Mouse (Mus musculus) midbrain, embryonic 11.5 days (tissue): Measurements from ENCODE around the gene Dcdc2a. TPM values are rescaled to one million over a fixed set of nuclear protein-coding genes. Genes with fewer than 3 reads are reported as not detected.

Experiments
- ATAC-seq: fragments of 200-750 bp; cut with Nextera tagmentation; 2 replicates; pipeline ENCODE4 v1.8.0; 2017; ENCODE audit warnings: moderate TSS enrichment, moderate library complexity; ENCODE audit not compliant: low FRiP score
- DNase-seq: peaks from one replicate; pipeline ENCODE4 v3.0.0; 2015; ENCODE audit warnings: low spot score; ENCODE audit errors: missing footprints
- H3K27ac ChIP-seq: fragments of 300-500 bp; sonication (generic); 2 replicates; pipeline ENCODE4 v1.5.1; 2014; ENCODE audit warnings: low read depth, low read length
- H3K27me3 ChIP-seq: fragments of 300-500 bp; sonication (generic); 2 replicates; pipeline ENCODE4 v1.6.1; 2014; ENCODE audit warnings: mild to moderate bottlenecking, low read length, moderate library complexity, mixed read lengths; ENCODE audit not compliant: control insufficient read depth, insufficient read depth
- H3K36me3 ChIP-seq: fragments of 300-500 bp; sonication (generic); 2 replicates; pipeline ENCODE4 v1.6.1; 2014; ENCODE audit warnings: mild to moderate bottlenecking, low read length, moderate library complexity, mixed read lengths; ENCODE audit not compliant: control insufficient read depth, insufficient read depth
- H3K4me1 ChIP-seq: fragments of 300-500 bp; sonication (generic); 2 replicates; pipeline ENCODE4 v1.6.1; 2014; ENCODE audit warnings: low read length; ENCODE audit not compliant: control insufficient read depth, insufficient read depth
- H3K4me2 ChIP-seq: fragments of 300-500 bp; sonication (generic); 2 replicates; pipeline ENCODE4 v1.6.1; 2014; ENCODE audit warnings: mild to moderate bottlenecking, moderate library complexity
- H3K4me3 ChIP-seq: fragments of 300-500 bp; sonication (generic); 2 replicates; pipeline ENCODE4 v1.5.1; 2014; ENCODE audit warnings: low read depth, low read length
- H3K9ac ChIP-seq: fragments of 300-500 bp; sonication (generic); 2 replicates; pipeline ENCODE4 v1.6.1; 2014; ENCODE audit warnings: low read length
- H3K9me3 ChIP-seq: fragments of 300-500 bp; sonication (generic); 2 replicates; pipeline ENCODE4 v1.6.1; 2016; ENCODE audit warnings: low read length; ENCODE audit not compliant: control insufficient read depth
- WGBS: fragments of 180-500 bp; shearing (Covaris S2); extraction: QIAGEN DNeasy Blood & Tissue Kit; methylation state at CpG from one replicate; pipeline ENCODE4 v1.1.7; 2014; 5-methylcytosine and 5-hydroxymethylcytosine counted together
- polyA plus RNA-seq: library from polyadenylated mRNA; unstranded; fragments of >200 nt; fragmentation: Nextera tagmentation; extraction: Ambion mirVana; gene quantifications from 2 replicates; pipeline ENCODE4 v1.2.1, GENCODE M21; 2014

The Dcdc2a gene
- polyA plus RNA-seq, 1 experiment from 2014 or later = 1.8 TPM

DNA sequence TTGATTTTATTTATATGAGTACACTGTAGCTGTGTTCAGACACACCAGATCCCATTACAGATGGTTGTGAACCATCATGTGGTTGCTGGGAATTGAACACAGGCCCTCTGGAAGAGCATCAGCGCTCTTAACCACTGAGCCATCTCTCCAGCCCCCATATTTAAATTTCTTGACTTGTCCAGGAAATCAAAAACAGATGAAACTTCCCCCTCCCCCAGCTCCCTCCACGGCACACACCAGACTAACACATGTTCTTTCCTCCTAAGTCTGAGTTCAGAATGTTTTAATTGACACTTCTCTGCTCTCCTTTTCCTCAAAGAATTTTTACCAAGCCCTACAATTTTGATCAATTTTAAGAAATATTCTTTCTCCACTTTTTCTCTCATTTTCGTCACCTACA is 113.1 kb downstream of the Dcdc2a start:
- WGBS = 84% methylated on average over 3 of the region's 3 CpGs
- no peak overlapping the region for H3K9ac ChIP-seq
- H3K36me3 ChIP-seq = no peaks in the 10 kb centered on the region
- H3K27ac ChIP-seq = no peak overlapping the region
- no peaks in the 10 kb centered on the region for H3K27me3 ChIP-seq
- ATAC-seq (no peak), DNase-seq (no peak)
- no peak overlapping the region for H3K4me3 ChIP-seq
- no peak overlapping the region for H3K4me2 ChIP-seq
- H3K4me1 ChIP-seq = peaks cover 3% of the 10 kb centered on the region; the same call in 1 of the 2 replicates
- H3K9me3 ChIP-seq = no peaks in the 10 kb centered on the region

DNA sequence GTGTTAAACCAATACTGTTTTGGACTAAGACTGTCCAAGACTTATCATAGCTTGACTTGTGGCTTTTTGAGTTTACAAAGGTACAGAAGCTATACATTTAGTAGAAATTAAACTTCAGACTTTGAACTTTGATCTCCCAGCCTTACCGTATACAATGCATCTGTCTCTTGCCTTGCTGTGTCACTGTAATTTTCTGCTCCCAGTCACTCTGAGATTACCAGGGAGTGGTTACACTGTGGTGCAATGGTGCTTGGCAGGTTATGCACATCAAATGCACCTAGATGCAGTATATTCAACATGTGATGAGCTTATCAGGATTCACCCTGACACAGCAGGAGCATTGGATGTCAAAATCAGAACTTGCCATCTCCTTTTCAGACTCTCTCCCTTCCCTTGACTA is 122.0 kb downstream of the Dcdc2a start:
- Histone ChIP-seq H3K9me3 (no peaks in the 10 kb centered on the region), H3K9ac (no peak overlapping the region), H3K4me1 (no peaks in the 10 kb centered on the region), H3K4me2 (no peak overlapping the region), H3K27me3 (no peaks in the 10 kb centered on the region), H3K36me3 (no peaks in the 10 kb centered on the region), H3K4me3 (no peak overlapping the region), H3K27ac (no peak overlapping the region)
- DNase-seq (no peak), ATAC-seq (no peak)
- 82% methylated on average over 1 of the region's 1 CpGs for WGBS

DNA sequence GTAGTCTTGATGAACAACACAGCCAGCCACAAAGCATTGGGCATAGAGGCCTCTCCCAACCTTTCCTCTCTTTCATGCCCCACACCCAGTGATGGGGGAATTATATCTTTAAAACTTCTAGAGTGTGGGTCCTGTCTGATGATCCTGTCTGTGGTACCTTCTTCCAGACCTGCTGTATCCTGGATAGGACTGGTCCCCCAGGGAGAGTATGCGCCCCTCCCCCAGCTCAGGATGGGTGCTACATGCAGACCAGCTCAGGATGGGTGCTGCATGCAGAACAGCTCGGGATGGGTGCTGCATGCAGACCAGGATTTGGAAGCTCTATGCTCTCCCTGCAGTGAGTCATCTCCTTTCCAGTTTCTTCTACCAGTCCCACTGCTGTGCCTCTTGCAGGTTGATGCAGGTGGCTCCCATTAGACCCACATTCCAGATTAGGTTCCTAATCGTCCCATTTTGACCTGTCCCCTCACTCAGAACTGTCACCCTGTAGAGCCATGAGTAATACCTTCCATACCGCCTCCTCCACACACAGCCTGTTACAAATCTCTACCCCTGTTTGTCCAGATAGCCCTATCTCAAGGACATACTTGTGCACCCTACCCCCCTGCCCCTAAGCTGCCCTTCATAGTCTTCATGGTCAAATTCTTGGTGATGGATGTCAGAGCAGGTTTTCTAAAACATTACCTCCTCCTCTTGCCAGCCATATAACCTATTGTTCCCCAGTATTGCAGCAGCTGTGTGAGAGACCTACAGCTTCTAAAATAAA is 122.6 kb downstream of the Dcdc2a start:
- Histone ChIP-seq H3K9me3 (no peaks in the 10 kb centered on the region), H3K9ac (no peak overlapping the region), H3K4me2 (no peak overlapping the region), H3K27ac (no peak overlapping the region), H3K4me3 (no peak overlapping the region), H3K27me3 (no peaks in the 10 kb centered on the region), H3K4me1 (no peaks in the 10 kb centered on the region), H3K36me3 (no peaks in the 10 kb centered on the region)
- DNase-seq = no peak
- ATAC-seq = no peak
- 83% methylated on average over 4 of the region's 4 CpGs for WGBS

DNA sequence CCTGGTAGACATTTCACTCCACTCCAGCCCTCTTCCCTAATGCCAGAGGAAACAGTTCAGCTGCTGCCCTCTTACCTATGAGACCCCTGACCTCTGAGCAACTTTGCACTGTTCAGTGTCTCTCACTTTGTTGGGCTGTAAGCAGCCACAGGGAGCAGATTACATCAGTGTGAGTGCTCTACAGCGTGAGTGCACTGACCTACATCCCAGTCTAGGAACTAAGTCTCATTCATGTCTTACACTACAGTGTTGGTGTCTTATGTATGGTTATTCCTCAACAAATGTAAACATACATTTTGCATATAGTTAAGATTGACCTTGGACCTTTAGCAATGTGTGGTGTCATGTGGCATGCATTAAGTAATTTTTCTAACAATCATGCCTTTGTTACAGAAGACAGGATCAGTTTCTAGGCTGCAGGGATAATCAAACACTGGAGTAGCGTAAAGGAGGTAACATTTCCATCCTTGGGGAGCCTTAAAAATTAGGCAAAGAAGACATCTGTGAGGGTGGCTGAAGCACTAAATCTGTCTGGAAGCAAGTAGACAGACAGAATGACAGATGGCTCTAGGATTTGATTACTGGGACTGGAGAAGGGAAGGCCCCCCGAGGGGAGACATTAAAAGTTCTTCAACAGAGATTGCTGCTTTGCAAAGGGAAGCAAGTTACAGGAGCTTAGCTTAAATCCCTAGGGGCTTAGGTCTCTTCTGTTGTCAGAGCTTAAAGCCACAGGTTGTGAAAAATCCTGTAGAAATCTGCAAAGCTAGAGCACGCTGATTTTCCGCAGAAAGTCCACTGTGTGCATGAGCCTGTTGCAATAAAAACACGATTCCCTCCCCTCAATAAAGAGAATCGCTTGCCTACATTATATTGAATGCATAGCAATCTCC is 130.9 kb downstream of the Dcdc2a start:
- no peak overlapping the region for H3K27ac ChIP-seq
- WGBS = 3% methylated on average over 7 of the region's 7 CpGs

DNA sequence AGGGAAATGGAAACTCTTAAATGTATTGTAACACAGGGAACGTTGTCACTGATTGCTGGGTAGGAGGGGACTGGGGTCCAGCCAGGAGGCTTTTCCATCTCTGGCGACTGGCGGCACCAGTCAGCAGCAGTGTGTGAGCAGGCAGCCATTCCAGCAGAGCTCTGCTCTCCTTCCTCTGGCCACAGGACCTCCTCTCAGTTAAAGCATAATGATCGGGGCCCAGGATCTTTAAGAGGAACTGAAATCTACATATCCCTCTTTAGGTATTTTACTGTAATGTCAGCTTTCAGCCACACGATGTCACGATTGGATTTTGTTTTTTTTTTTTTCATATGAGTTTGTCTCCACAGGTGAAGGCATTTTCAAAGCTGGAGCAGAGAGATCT is 131.5 kb downstream of the Dcdc2a start:
- peak; percentile 89 for DNase-seq
- H3K27me3 ChIP-seq = no peaks in the 10 kb centered on the region
- 8% methylated on average over 6 of the region's 6 CpGs for WGBS
- no peak overlapping the region for H3K4me3 ChIP-seq
- H3K9ac ChIP-seq = no peak overlapping the region
- H3K36me3 ChIP-seq = no peaks in the 10 kb centered on the region
- no peak overlapping the region for H3K27ac ChIP-seq
- H3K9me3 ChIP-seq = no peaks in the 10 kb centered on the region
- ATAC-seq = peak; percentile 71
- H3K4me1 ChIP-seq = peaks cover 10% of the 10 kb centered on the region; the same call in 1 of the 2 replicates
- H3K4me2 ChIP-seq = peak overlapping the region; percentile 6; the same call in 1 of the 2 replicates

More for the DNA sequence above, 130.9 kb downstream of the Dcdc2a start:
- H3K9me3 ChIP-seq = no peaks in the 10 kb centered on the region
- no peaks in the 10 kb centered on the region for H3K36me3 ChIP-seq
- DNase-seq (peak; percentile 86), ATAC-seq (peak; percentile 59)
- no peak overlapping the region for H3K9ac ChIP-seq
- H3K4me3 ChIP-seq = no peak overlapping the region
- H3K4me1 ChIP-seq = peaks cover 10% of the 10 kb centered on the region; the same call in 1 of the 2 replicates
- no peaks in the 10 kb centered on the region for H3K27me3 ChIP-seq
- peak overlapping the region; percentile 6; the same call in 1 of the 2 replicates for H3K4me2 ChIP-seq

DNA sequence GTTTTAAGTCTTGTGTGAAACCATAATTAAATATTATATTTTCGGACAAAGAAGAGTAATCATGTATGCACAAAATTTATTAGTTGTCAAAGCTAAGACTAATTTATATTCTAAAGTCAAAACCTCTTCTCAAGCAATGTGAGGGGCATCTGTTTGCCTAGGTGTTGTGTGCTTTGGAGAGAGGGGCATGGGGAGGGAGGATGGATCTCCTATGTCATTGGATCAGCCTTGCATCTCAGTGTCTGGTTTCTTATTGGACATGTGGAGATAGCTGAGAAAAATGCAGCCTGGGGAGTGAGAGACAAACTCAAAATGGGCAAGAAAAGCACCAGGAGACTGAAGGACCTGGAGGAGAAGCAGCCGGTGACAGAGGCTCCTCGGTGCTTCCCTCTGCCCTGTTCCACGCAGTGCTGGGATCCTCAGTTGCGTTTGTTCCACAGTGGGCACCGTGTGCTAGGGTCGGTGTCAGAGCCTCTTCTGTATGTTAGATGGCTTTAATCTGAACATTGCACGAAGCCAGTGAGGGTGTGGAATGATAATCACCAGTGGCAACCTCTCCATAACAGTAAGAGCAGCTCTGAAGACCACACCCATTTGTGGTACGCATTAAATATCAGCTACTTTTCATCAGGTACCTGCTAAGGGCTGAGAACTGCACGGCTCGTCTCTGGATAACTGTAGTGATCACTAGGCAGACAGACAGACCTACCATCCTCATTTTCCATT is 133.8 kb downstream of the Dcdc2a start:
- Histone ChIP-seq H3K27ac (no peak overlapping the region), H3K27me3 (no peaks in the 10 kb centered on the region), H3K36me3 (no peaks in the 10 kb centered on the region), H3K4me3 (no peak overlapping the region), H3K4me2 (no peak overlapping the region), H3K4me1 (peaks cover 10% of the 10 kb centered on the region; the same call in 1 of the 2 replicates), H3K9ac (no peak overlapping the region), H3K9me3 (no peaks in the 10 kb centered on the region)
- DNase-seq (no peak), ATAC-seq (no peak)
- WGBS = 90% methylated on average over 11 of the region's 11 CpGs

DNA sequence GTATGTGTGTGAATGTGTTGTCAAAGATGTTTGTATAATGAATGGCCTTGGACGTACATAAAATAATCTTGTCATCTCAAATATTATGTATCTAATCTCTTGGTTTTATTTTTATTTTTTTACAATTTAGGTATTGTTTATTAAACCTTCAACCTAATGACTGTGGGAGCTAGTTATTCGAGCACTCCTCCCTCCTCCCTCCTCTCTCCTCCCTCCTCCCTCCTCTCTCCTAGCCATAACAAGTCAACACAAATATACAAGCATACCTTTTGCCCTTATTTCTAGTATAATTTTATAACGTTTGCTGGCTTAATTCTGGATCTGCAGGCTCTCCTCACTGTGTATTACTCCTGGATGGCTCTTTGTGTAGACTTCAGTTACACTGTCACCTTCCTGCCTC is 134.4 kb downstream of the Dcdc2a start:
- 81% methylated on average over 3 of the region's 3 CpGs for WGBS

DNA sequence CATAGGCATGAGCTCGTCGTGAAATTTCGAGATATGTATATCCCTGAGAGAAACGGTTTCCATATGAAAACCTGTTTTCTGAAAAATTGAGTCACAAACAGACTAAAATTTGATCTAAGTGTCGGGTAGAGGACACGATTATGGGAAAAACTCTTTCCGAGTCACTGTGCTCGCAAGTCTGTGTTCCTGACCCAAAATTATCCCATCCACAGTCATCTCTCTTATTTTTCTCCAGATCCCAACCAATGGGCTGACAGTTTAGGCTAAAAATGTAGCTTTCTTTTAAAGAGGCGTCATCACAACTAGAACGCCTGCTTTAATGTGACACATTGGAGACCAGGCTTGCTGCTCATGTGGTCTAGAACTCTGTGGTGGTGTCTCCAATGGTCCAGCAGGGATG is 139.9 kb downstream of the Dcdc2a start:
- no peaks in the 10 kb centered on the region for H3K9me3 ChIP-seq
- H3K27ac ChIP-seq = no peak overlapping the region
- no peak overlapping the region for H3K4me2 ChIP-seq
- no peaks in the 10 kb centered on the region for H3K4me1 ChIP-seq
- H3K36me3 ChIP-seq = no peaks in the 10 kb centered on the region
- no peak for DNase-seq
- H3K27me3 ChIP-seq = no peaks in the 10 kb centered on the region
- ATAC-seq = no peak
- 93% methylated on average over 10 of the region's 10 CpGs for WGBS
- no peak overlapping the region for H3K4me3 ChIP-seq
- no peak overlapping the region for H3K9ac ChIP-seq

More for the DNA sequence above, 134.4 kb downstream of the Dcdc2a start:
- Histone ChIP-seq H3K9ac (no peak overlapping the region), H3K4me1 (peaks cover 10% of the 10 kb centered on the region; the same call in 1 of the 2 replicates), H3K36me3 (no peaks in the 10 kb centered on the region), H3K27ac (no peak overlapping the region), H3K27me3 (no peaks in the 10 kb centered on the region), H3K9me3 (no peaks in the 10 kb centered on the region), H3K4me3 (no peak overlapping the region), H3K4me2 (no peak overlapping the region)
- no peak for ATAC-seq
- no peak for DNase-seq
